In genomic region chr19:50005248-50005647, GRCm38 (mm10) we compare ENCODE assay signal across 17 mouse cellular contexts.
DNase-seq lines count a peak whose midpoint lies in the region; ATAC-seq lines count a peak whose summit lies in the region.
"Had no signal": no experiment of that assay in that cellular context is flagged by ENCODE, and none has a peak within 500 bp of the region (broad histone marks: within the 10 kb centered on the region; RNA-seq: fewer than 3 reads in every experiment).

No protein-coding gene starts in this region.

- no peaks in the 10 kb centered on the region for H3K4me1 ChIP-seq in forebrain, embryonic 14.5 days (ENCODE audit: control insufficient read depth, insufficient read depth, low read length)
- H3K4me1 ChIP-seq in forebrain, embryonic 11.5 days (replicated peaks; ENCODE audit: control insufficient read depth, insufficient read depth, low read length) = no peaks in the 10 kb centered on the region
- no peaks in the 10 kb centered on the region for H3K4me1 ChIP-seq in midbrain, embryonic 12.5 days
- H3K4me1 ChIP-seq: embryonic facial prominence, embryonic 13.5 days; liver, embryonic 15.5 days had no signal

- no peak overlapping the region for H3K27ac ChIP-seq in forebrain, embryonic 14.5 days (ENCODE audit: low read depth, low read length)
- H3K27ac ChIP-seq in forebrain, embryonic 11.5 days (ENCODE audit: low read depth, low read length) = no peak overlapping the region
- H3K27ac ChIP-seq in midbrain, embryonic 12.5 days (replicated peaks) = no peak overlapping the region
- H3K27ac ChIP-seq: embryonic facial prominence, embryonic 13.5 days; liver, embryonic 15.5 days had no signal

- no peaks in the 10 kb centered on the region for H3K9me3 ChIP-seq in forebrain, embryonic 14.5 days (replicated peaks; ENCODE audit: control insufficient read depth, low read length)
- H3K9me3 ChIP-seq in forebrain, embryonic 11.5 days (ENCODE audit: control insufficient read depth, low read length) = no peaks in the 10 kb centered on the region
- H3K9me3 ChIP-seq in midbrain, embryonic 12.5 days = no peaks in the 10 kb centered on the region
- H3K9me3 ChIP-seq: embryonic facial prominence, embryonic 13.5 days; liver, embryonic 15.5 days had no signal

- H3K4me2 ChIP-seq in forebrain, embryonic 14.5 days (ENCODE audit: low read length) = no peak overlapping the region
- H3K4me2 ChIP-seq in forebrain, embryonic 11.5 days (ENCODE audit: low read depth, low read length, severe bottlenecking) = no peak overlapping the region
- H3K4me2 ChIP-seq in midbrain, embryonic 12.5 days (replicated peaks) = peak overlapping the region; percentile 8; the same call in 1 of the 2 replicates
- H3K4me2 ChIP-seq: embryonic facial prominence, embryonic 13.5 days; liver, embryonic 15.5 days had no signal

- H3K9ac ChIP-seq in forebrain, embryonic 14.5 days (ENCODE audit: low read length) = no peak overlapping the region
- H3K9ac ChIP-seq in forebrain, embryonic 11.5 days (ENCODE audit: low read length) = no peak overlapping the region
- H3K9ac ChIP-seq in midbrain, embryonic 12.5 days (replicated peaks) = no peak overlapping the region
- H3K9ac ChIP-seq: embryonic facial prominence, embryonic 13.5 days; liver, embryonic 15.5 days had no signal

- 0 out of 2 replicates have a peak, but pooled peaks have one; percentile 34 for ATAC-seq in forebrain, embryonic 14.5 days
- no peak for ATAC-seq in forebrain, embryonic 11.5 days (replicated peaks; ENCODE audit: low FRiP score)
- 0 out of 2 replicates have a peak, but pooled peaks have one; percentile 62 for ATAC-seq in midbrain, embryonic 12.5 days (ENCODE audit: low FRiP score, low read depth)
- ATAC-seq: lung, postnatal 0 days had no signal

- no peaks in the 10 kb centered on the region for H3K36me3 ChIP-seq in forebrain, embryonic 14.5 days (ENCODE audit: control insufficient read depth, insufficient read depth, low read length)
- no peaks in the 10 kb centered on the region for H3K36me3 ChIP-seq in forebrain, embryonic 11.5 days (ENCODE audit: control insufficient read depth, insufficient read depth, low read length)
- no peaks in the 10 kb centered on the region for H3K36me3 ChIP-seq in midbrain, embryonic 12.5 days
- H3K36me3 ChIP-seq: embryonic facial prominence, embryonic 13.5 days; liver, embryonic 15.5 days had no signal

- 48% methylated on average over 7 of the region's 7 CpGs for WGBS in forebrain, embryonic 14.5 days
- 65% methylated on average over 7 of the region's 7 CpGs for WGBS in forebrain, embryonic 11.5 days
- WGBS in midbrain, embryonic 12.5 days = 35% methylated on average over 7 of the region's 7 CpGs

- H3K4me3 ChIP-seq in forebrain, embryonic 14.5 days (ENCODE audit: low read depth, low read length) = no peak overlapping the region
- H3K4me3 ChIP-seq in forebrain, embryonic 11.5 days (ENCODE audit: low read depth, low read length) = no peak overlapping the region
- no peak overlapping the region for H3K4me3 ChIP-seq in midbrain, embryonic 12.5 days
- H3K4me3 ChIP-seq: embryonic facial prominence, embryonic 13.5 days; liver, embryonic 15.5 days had no signal

- peak; percentile 29 for DNase-seq in forebrain, embryonic 14.5 days (ENCODE audit: low spot score)
- no peak for DNase-seq in forebrain, embryonic 11.5 days (ENCODE audit: low spot score)
- peak; percentile 16 for DNase-seq in layer of hippocampus, adult 9-11 months
- no peak for DNase-seq in layer of hippocampus, postnatal 36 days
- peak; percentile 35 for DNase-seq in retina, postnatal 1 day
- DNase-seq in cerebellum, adult 11 months = no peak
- DNase-seq in cerebellum, adult 11-12 months = no peak
- DNase-seq: adrenal gland, adult 2 months; cerebellum, adult 2 months; kidney, adult 2 months; kidney, postnatal 14 days; right cerebral cortex, postnatal 4 days had no signal

- H3K27me3 ChIP-seq in forebrain, embryonic 14.5 days (replicated peaks; ENCODE audit: control insufficient read depth, insufficient read depth, low read length) = no peaks in the 10 kb centered on the region
- no peaks in the 10 kb centered on the region for H3K27me3 ChIP-seq in forebrain, embryonic 11.5 days (ENCODE audit: control insufficient read depth, insufficient read depth, low read length)
- no peaks in the 10 kb centered on the region for H3K27me3 ChIP-seq in midbrain, embryonic 12.5 days
- H3K27me3 ChIP-seq: CH12.LX; embryonic facial prominence, embryonic 13.5 days; liver, embryonic 15.5 days had no signal

Comparison
In these comparisons a context has a peak if more than half of its experiments do, and no peak if none do; other contexts are left out.
1. DNase-seq: peak in forebrain, embryonic 14.5 days (single experiment), layer of hippocampus, adult 9-11 months (single experiment) and retina, postnatal 1 day (single experiment); none in forebrain, embryonic 11.5 days (single experiment), layer of hippocampus, postnatal 36 days (0 of 2), cerebellum, adult 11 months (single experiment) and cerebellum, adult 11-12 months (single experiment).